Mouse (Mus musculus) layer of hippocampus, adult 2 months (tissue): ENCODE measurements around the gene Gucy2c. TPM values are rescaled to one million over a fixed set of nuclear protein-coding genes. Genes with fewer than 3 reads are reported as not detected.

ENCODE experiments used
- DNase-seq, 2 experiments: peaks; one replicate each; pipeline ENCODE4 v3.0.0; 2022; ENCODE audit warnings: low spot score in 2 of 2
- H3K27ac ChIP-seq: fragments of 200-600 bp; 2 replicates; pipeline ENCODE4 v1.8.1; 2022
- H3K4me3 ChIP-seq: fragments of 200-600 bp; 2 replicates; pipeline ENCODE4 v1.8.1; 2022; ENCODE audit warnings: mild to moderate bottlenecking
- CTCF ChIP-seq: fragments of 200-600 bp; conservative IDR thresholded peaks from 2 replicates; pipeline ENCODE4 v1.8.1; 2022; ENCODE audit warnings: antibody characterized with exemption, mild to moderate bottlenecking, moderate library complexity
- microRNA-seq, 2 experiments: library from miRNA; unstranded; fragments of <30 nt; microRNA quantifications; one replicate each; pipeline ENCODE4 v1.2.0; 2021
- total RNA-seq, 2 experiments: library from RNA; stranded (reverse); gene quantifications; 2 replicates each; pipeline ENCODE4 v1.2.3; 2021

Gene Gucy2c
- total RNA-seq, 2 experiments from 2014 or later: 0.36 to 0.54 TPM

DNA sequence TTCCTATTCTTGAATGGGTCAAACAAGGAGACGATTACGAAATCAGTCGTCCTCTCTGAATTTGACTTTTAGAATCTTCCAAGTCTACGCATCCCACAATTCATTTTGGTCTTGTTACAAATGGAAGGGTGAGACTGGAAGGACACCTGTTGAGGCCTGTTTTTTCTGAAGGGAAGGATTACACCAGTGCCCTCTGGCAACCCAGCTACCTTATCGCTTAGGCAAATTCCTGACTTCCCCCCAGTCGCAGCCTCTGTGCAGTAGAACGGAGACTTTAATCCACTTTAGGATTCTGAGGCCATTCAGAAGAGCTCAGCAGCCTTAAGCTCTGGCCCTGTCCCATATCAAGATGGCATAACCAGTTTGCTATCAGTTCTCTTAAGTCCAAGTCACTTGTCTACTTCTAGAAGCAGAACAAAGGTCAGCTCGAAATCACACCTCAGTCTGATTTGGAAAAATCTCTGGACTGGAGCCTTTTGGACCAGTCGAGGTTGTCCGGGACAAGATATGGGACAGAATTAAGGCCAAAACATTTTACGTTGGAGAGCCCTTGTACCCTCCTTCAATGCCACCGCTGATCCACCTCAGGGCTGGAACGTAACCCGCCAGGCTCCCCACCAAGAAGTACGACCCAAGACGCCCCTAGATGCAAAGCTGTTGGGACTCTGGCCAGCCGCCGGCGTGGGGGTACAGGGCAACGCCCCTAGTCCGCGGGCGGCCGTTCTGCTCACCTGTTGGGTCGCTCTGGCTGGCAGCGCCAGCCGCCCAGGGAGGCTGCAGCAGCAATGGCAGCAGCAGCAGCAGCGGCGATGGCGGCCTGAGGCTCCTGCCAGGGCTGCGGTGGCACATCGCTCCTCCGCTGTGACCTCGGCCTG, 120.5 kb downstream of the Gucy2c start:
- DNase-seq: no peak
- no peak for TF ChIP-seq CTCF
- no peak overlapping the region for H3K27ac ChIP-seq
- H3K4me3 ChIP-seq: no peak overlapping the region

DNA sequence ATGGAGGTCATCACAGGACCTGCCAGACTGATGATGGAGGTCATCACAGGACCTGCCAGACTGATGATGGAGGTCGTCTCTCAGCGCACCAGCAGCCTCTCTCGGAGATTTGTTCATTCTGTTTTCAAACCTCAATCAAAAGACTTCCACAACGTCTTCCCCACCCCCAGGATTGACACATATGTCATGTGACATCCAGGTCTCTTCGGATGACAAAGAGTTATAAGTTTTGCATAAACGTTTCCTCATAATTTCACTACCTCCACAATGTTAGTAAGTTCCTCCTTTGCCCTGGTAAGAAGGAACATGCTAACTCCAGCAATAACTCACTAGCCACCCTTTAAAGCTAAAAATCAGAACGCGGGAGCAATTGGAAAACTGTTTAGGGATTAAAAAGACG, 122.3 kb downstream of the Gucy2c start:
- no peak for TF ChIP-seq CTCF
- Histone ChIP-seq H3K27ac (no peak overlapping the region), H3K4me3 (no peak overlapping the region)
- no peak for DNase-seq

DNA sequence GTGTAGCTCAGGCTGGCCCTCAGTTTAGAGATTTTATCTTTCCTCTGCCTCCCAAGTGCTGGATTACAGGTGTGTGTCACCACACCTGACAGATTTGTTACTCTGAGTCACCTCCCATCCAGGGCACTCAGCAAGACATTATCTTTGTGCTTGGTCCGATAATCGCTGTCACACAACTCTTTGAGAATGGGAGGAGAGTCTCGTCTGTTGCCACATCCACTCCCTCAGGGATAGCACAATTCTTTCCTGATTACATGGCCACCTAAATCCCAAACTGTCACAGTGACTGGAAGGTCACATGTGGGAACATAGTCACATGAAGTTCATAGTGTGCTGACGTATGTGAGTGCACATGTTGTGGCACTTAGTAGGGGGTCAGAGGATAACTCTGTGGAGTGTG, 123.3 kb downstream of the Gucy2c start:
- Histone ChIP-seq H3K27ac (no peak overlapping the region), H3K4me3 (no peak overlapping the region)
- no peak for TF ChIP-seq CTCF
- DNase-seq: no peak

DNA sequence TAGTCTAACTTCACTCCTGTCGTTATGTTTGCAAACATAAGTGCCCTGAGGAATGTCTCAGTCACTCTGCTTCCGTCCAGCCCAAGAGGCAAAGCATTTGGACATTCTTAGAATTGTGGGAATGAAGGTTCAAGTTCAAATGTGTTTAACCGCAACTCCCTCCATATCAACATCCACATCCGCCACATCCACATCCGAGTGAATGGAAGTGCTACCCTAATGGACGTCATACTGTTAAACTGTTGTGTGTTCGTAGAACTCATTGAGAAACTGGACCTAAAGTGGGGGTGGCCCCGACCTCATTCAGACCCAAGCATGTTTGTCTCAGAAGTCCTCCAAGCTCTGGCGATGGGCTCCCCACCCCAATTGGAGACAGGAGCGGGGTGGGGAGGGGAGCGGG, 125.8 kb downstream of the Gucy2c start:
- TF ChIP-seq CTCF: no peak
- Histone ChIP-seq H3K27ac (no peak overlapping the region), H3K4me3 (no peak overlapping the region)
- DNase-seq: no peak

DNA sequence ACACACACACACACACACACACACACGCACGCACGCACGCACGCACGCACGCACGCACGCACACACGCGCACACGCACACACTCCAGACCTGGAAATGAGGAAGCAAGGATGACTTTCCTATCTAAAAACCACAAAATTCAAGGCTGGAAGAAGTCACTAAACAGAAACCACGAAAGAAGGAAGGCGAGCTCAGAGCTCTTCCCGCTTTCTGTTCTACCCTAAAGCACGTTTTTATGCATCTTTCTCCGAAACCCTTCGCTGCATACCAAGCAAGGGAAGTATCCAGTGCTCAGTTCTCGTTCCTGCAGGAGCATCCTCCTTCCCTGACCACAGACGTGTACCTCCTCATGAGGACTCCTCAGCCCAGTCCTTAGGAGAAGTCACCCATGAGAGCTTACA, 127.1 kb downstream of the Gucy2c start:
- H3K4me3 ChIP-seq: no peak overlapping the region
- DNase-seq: no peak
- no peak overlapping the region for H3K27ac ChIP-seq
- TF ChIP-seq CTCF: no peak

DNA sequence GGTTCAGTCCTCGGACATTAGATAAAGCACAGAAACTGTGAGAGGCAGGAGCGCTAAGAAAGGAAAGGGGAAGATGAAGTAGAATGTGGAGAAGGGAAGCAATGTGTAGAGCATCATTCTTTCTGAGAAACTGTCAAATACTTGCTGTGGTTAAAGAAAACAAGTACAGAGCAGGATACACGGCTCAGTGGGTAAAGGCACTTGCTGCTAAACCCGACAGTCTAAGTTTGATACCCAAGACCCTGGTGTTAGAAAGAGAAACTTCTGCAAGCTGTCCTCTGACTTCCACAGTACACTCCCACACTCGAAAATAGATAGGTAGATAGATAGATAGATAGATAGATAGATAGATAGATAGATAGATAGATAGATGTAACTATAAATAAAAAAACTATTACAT, 128.2 kb downstream of the Gucy2c start:
- no peak for TF ChIP-seq CTCF
- H3K4me3 ChIP-seq: no peak overlapping the region
- no peak overlapping the region for H3K27ac ChIP-seq
- DNase-seq: no peak

DNA sequence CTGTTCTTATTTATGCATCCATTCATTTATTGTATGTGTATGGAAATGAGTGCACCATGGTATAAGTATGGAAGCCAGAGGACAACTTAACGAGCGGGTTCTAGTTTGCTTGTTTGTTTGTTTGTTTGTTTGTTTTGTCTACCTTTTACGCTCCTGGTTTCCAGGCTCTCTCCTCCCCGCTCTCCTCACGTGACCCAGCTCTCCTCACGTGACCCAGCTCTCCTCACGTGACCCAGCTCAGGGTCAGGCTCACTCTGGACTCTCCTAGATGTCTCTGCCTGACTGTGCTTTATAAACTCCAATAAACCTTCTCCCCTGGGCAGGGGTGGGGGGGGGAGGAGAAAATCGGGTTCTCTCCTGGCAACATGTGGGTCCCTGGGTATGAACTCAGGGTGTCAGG, 130.9 kb downstream of the Gucy2c start:
- DNase-seq: no peak
- no peak overlapping the region for H3K4me3 ChIP-seq
- no peak overlapping the region for H3K27ac ChIP-seq
- no peak for TF ChIP-seq CTCF

DNA sequence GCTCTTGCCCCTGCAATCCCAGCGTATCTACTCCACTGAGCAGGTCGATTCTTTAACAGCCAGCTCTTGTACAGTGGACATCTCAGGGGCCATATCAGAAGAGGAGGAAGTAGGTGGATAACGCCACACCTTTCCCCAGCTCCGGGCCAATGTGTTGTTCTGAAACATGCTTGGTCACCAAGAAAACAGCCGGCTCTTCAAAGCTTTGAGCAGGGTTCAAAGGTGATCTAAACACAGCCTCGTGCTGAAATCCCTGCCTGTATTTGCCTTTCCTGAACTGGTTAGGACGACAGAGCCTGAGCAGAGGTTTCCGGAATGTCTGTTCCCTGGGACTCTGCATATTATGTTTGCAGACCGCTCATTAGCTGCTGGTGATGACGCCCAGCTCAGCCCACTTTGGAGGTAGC, 134.1 kb downstream of the Gucy2c start:
- no peak for TF ChIP-seq CTCF
- no peak overlapping the region for H3K4me3 ChIP-seq
- no peak for DNase-seq
- no peak overlapping the region for H3K27ac ChIP-seq

Small RNA genes within 50 kb of the gene (microRNA-seq; reads per million reads assigned to microRNA genes)
- gene Gm44364: 0 reads per million in 2 experiments

Other genes with a start within 250 kb of the Gucy2c start
- gene Plbd1, start 119.8 kb downstream of the Gucy2c start, total RNA-seq: under 1 TPM; 0.33 to 0.34 TPM
- gene Hist4h4, start 22.6 kb upstream of the Gucy2c start, total RNA-seq: 10 to 100 TPM; 11.6 to 12.8 TPM
- gene H2afj, start 26.5 kb upstream of the Gucy2c start, total RNA-seq: 10 to 100 TPM; 69.6 to 72.3 TPM
- gene BC049715, start 45.9 kb upstream of the Gucy2c start, total RNA-seq: 1 to 10 TPM; 3.8 to 5.4 TPM
- gene Wbp11, start 46.5 kb upstream of the Gucy2c start, total RNA-seq: 100 to 1,000 TPM; 134 to 138 TPM
- 1 to 10 TPM; 5.8 to 7.9 TPM for gene Smco3, start 53.7 kb upstream of the Gucy2c start, total RNA-seq
- not detected for gene Art4, start 76.0 kb upstream of the Gucy2c start, total RNA-seq
- gene Mgp, start 94.1 kb upstream of the Gucy2c start, total RNA-seq: 10 to 100 TPM; 23.1 to 29.1 TPM
- under 1 TPM; 0.26 to 0.52 TPM for gene Erp27, start 140.4 kb upstream of the Gucy2c start, total RNA-seq
- gene Pde6h, start 142.1 kb upstream of the Gucy2c start, total RNA-seq: under 1 TPM; 0.44 to 0.61 TPM
- 1 to 10 TPM; 8.5 to 9.4 TPM for gene Arhgdib, start 160.1 kb upstream of the Gucy2c start, total RNA-seq